Mouse (Mus musculus): ENCODE measurements around the gene Mt1. TPM values are rescaled to one million over a fixed set of nuclear protein-coding genes. Genes with fewer than 3 reads are reported as not detected.

Mt1 gene
- total RNA-seq, 1 experiment from 2014 or later, result 5.2 TPM

- no peak for ATAC-seq (ENCODE audit: extremely low read depth, insufficient number of reproducible peaks, low FRiP score, poor library complexity, severe bottlenecking)
These were observed 15.8 kb downstream of the Mt1 start for GRCm38 (mm10) chr8:94194591-94195223.

GRCm38 (mm10) chr8:94199202-94199869 lies 20.5 kb downstream of the Mt1 start:
- peak; percentile 67; the same call in 1 of the 2 replicates for ATAC-seq (ENCODE audit: extremely low read depth, insufficient number of reproducible peaks, low FRiP score, poor library complexity, severe bottlenecking)

GRCm38 (mm10) chr8:94204043-94204442 lies 25.2 kb downstream of the Mt1 start:
- ATAC-seq (ENCODE audit: extremely low read depth, insufficient number of reproducible peaks, low FRiP score, poor library complexity, severe bottlenecking), result no peak

GRCm38 (mm10) chr8:94205736-94206135 lies 26.9 kb downstream of the Mt1 start:
- ATAC-seq (ENCODE audit: extremely low read depth, insufficient number of reproducible peaks, low FRiP score, poor library complexity, severe bottlenecking), result peak; percentile 84

- no peak for ATAC-seq (ENCODE audit: extremely low read depth, insufficient number of reproducible peaks, low FRiP score, poor library complexity, severe bottlenecking)
These were observed 27.4 kb downstream of the Mt1 start for GRCm38 (mm10) chr8:94206256-94206655.

- no peak for ATAC-seq (ENCODE audit: extremely low read depth, insufficient number of reproducible peaks, low FRiP score, poor library complexity, severe bottlenecking)
These were observed 28.6 kb downstream of the Mt1 start for GRCm38 (mm10) chr8:94207491-94207890.

- ATAC-seq (ENCODE audit: extremely low read depth, insufficient number of reproducible peaks, low FRiP score, poor library complexity, severe bottlenecking), result no peak
These were observed 30.8 kb downstream of the Mt1 start for GRCm38 (mm10) chr8:94209639-94210038.

- ATAC-seq (ENCODE audit: extremely low read depth, insufficient number of reproducible peaks, low FRiP score, poor library complexity, severe bottlenecking), result no peak
These were observed 31.3 kb downstream of the Mt1 start for GRCm38 (mm10) chr8:94210225-94210624.

- ATAC-seq (ENCODE audit: extremely low read depth, insufficient number of reproducible peaks, low FRiP score, poor library complexity, severe bottlenecking), result no peak
These were observed 34.9 kb downstream of the Mt1 start for GRCm38 (mm10) chr8:94213819-94214218.

GRCm38 (mm10) chr8:94214252-94215173 lies 35.6 kb downstream of the Mt1 start, which contains the start of gene Nup93:
Gene Nup93 (plus strand): TSS chr8:94214564.
- ATAC-seq (ENCODE audit: extremely low read depth, insufficient number of reproducible peaks, low FRiP score, poor library complexity, severe bottlenecking), result peak; percentile 83

- ATAC-seq (ENCODE audit: extremely low read depth, insufficient number of reproducible peaks, low FRiP score, poor library complexity, severe bottlenecking), result no peak
These were observed 48.6 kb downstream of the Mt1 start for GRCm38 (mm10) chr8:94227381-94227939.

Other genes starting within 250 kb of the Mt1 start
- 108 and 112 TPM in 2 replicates for gene Amfr, start 166.2 kb upstream of the Mt1 start, total RNA-seq (2017)
- 41.6 and 59.9 TPM in 2 replicates for gene Nudt21, start 142.1 kb upstream of the Mt1 start, total RNA-seq (2017)
- gene Ogfod1, start 141.9 kb upstream of the Mt1 start, total RNA-seq (2017), result 10.5 and 10.7 TPM in 2 replicates
- gene Bbs2, start 80.2 kb upstream of the Mt1 start, total RNA-seq (2017), result 16.3 and 19.9 TPM in 2 replicates
- not detected in 2 replicates for gene Mt4, start 41.9 kb upstream of the Mt1 start, total RNA-seq (2017)
- not detected in 2 replicates for gene Mt3, start 26.5 kb upstream of the Mt1 start, total RNA-seq (2017)
- not detected in 2 replicates for gene Mt2, start 6.4 kb upstream of the Mt1 start, total RNA-seq (2017)
- 13.6 and 14.1 TPM in 2 replicates for gene Nup93, start 35.5 kb downstream of the Mt1 start, total RNA-seq (2017)
- gene Slc12a3, start 150.1 kb downstream of the Mt1 start, total RNA-seq (2017), result 0.86 and 3.1 TPM in 2 replicates
- gene Herpud1, start 207.4 kb downstream of the Mt1 start, total RNA-seq (2017), result 142 and 154 TPM in 2 replicates